Mouse (Mus musculus) bone marrow, adult 2 months (tissue): ENCODE data around the gene Stom. TPM values are rescaled to one million over a fixed set of nuclear protein-coding genes. Genes with fewer than 3 reads are reported as not detected.

Experiments used
- H3K27ac ChIP-seq: fragments of 200-500 bp; 2 replicates; pipeline ENCODE4 v1.5.1; 2012; ENCODE audit warnings: low read depth, mild to moderate bottlenecking, control low read depth, inconsistent platforms, low read length; ENCODE audit not compliant: control insufficient read depth, poor library complexity, insufficient read depth
- H3K4me1 ChIP-seq: fragments of 200-500 bp; 2 replicates; pipeline ENCODE4 v1.6.1; 2011; ENCODE audit warnings: low read length; ENCODE audit not compliant: control insufficient read depth, insufficient read depth
- H3K4me3 ChIP-seq: fragments of 200-500 bp; replicated peaks from 2 replicates; pipeline ENCODE3; 2011; ENCODE audit warnings: mild to moderate bottlenecking, low read depth, low read length, control low read depth; ENCODE audit not compliant: control insufficient read depth
- CTCF ChIP-seq: fragments of 200-500 bp; IDR thresholded peaks from 2 replicates; pipeline ENCODE4 v1.5.1; 2011; ENCODE audit warnings: low read length, control low read depth; ENCODE audit not compliant: control insufficient read depth, insufficient read depth
- POLR2A ChIP-seq: fragments of 200-500 bp; IDR thresholded peaks from 2 replicates; pipeline ENCODE4 v1.6.1; 2011; ENCODE audit warnings: low read depth, mild to moderate bottlenecking, control low read depth, low read length, borderline replicate concordance; ENCODE audit not compliant: control insufficient read depth
- WGBS: fragments of 180-500 bp; shearing (Covaris S2); methylation state at CpG from one replicate; pipeline ENCODE4 v1.1.7; 2018; 5-methylcytosine and 5-hydroxymethylcytosine counted together
- polyA plus RNA-seq: library from polyadenylated mRNA; stranded (reverse); fragments of >200 nt; gene quantifications from 2 replicates; pipeline ENCODE4 v1.2.4, GENCODE M21; 2011; ENCODE audit warnings: low replicate concordance; ENCODE audit not compliant: missing spikeins, insufficient read depth, insufficient read length

Gene Stom
- polyA plus RNA-seq, 1 experiment = 203 TPM

DNA sequence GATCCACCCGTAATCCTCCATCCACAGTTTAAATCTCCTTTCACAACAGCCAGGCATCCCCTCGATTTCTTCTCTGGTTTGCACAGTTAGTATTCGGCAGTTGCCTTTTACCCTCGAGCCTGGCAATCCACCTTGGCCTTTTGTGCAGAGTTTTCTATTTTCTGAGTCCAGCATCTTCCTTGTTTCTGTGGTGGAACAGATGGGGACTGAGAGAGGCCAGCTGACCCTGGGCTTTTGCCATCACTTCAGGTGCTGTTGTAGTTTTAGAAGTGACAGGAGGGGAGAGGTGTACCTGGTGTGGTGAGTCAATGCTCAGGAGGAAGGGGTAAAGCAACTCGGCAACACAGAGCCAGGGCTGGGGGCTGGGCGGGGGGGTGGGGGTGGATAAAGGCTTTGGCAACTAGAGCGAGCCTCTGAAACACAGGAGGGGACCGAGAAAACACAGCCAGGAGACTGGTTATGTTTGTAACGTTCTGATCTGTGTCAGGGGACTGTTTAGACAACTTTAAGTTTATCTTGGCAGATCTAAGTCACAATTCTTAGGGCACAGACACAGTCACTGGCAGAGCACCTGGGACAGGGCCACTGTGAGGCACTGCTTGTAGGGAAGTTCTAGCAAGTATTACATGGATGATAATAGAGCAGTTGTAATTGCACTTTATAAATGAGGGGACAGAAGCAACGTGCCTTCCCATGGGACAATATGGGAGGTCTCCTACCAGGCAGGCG is 8.5 kb downstream of the Stom start:
- Histone ChIP-seq H3K4me3 (peak overlapping the region; percentile 5), H3K4me1 (peaks cover 8% of the 10 kb centered on the region; the same call in 1 of the 2 replicates), H3K27ac (peak overlapping the region; percentile 87)
- WGBS = 29% methylated on average over 11 of the region's 11 CpGs
- TF ChIP-seq POLR2A (no peak), CTCF (no peak)

DNA sequence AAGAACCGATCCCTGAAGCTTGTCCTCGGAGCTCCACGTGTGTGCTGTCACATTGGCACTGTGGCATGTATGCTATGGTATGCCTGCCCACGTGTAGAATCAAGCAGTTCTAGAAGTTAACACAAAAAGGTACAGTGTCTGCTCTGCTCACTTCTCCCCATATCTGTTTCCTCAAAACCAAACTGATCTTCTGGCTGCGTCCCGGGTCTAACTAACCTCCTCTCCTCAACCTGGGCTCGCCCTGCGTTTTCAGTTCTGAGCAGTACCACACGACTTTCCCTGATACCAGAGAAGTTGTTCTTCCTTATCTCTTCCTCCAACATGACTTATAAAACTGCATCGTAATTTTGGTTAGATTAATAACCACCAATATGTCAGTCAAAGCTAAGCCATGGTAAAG is 9.2 kb downstream of the Stom start:
- TF ChIP-seq POLR2A (no peak), CTCF (no peak)
- 7% methylated on average over 10 of the region's 10 CpGs for WGBS
- Histone ChIP-seq H3K4me3 (peak overlapping the region; percentile 30), H3K27ac (peak overlapping the region; percentile 74), H3K4me1 (peaks cover 10% of the 10 kb centered on the region; the same call in 1 of the 2 replicates)

DNA sequence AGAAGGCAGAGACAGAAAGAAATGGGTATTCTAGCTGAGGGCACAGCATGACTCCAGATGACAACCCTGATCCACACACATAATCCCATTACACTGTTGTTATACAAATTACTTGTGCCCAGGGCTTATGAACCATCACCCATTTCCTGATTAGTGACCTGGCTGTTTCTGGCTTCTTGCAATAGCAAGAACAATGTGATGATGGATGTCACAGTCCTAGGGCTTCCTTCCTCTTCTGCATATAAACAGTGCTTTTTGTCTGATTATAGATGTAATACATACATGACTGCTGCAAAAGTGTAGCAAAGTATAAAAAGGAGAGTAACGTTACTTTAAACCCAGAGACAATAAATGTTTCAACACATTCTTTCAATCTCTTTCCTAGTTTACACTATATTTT is 9.8 kb downstream of the Stom start:
- TF ChIP-seq CTCF (no peak), POLR2A (no peak)
- Histone ChIP-seq H3K4me1 (peaks cover 12% of the 10 kb centered on the region), H3K27ac (peak overlapping the region; percentile 13; the same call in 1 of the 2 replicates), H3K4me3 (no peak overlapping the region)
- 20% methylated on average over 1 of the region's 1 CpGs for WGBS

DNA sequence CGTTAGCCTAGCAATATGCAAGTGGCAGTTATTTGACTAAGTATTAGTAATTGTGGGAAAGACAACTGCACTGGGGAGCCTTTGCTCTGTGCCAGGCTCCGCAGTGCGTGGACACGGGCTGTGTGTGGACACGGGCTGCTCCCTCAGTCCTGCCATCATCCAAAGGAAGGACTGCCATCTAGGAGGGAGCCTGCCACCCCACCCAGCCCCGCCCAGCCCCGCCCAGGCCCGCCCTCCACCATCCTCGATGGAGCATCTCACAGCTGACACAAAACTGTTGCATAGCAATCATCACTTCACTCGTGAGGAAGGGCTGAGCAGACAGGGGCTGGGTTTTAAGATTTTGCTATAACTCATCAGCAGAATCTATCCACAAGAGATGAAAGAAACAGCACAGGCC is 10.8 kb downstream of the Stom start:
- H3K4me3 ChIP-seq = no peak overlapping the region

DNA sequence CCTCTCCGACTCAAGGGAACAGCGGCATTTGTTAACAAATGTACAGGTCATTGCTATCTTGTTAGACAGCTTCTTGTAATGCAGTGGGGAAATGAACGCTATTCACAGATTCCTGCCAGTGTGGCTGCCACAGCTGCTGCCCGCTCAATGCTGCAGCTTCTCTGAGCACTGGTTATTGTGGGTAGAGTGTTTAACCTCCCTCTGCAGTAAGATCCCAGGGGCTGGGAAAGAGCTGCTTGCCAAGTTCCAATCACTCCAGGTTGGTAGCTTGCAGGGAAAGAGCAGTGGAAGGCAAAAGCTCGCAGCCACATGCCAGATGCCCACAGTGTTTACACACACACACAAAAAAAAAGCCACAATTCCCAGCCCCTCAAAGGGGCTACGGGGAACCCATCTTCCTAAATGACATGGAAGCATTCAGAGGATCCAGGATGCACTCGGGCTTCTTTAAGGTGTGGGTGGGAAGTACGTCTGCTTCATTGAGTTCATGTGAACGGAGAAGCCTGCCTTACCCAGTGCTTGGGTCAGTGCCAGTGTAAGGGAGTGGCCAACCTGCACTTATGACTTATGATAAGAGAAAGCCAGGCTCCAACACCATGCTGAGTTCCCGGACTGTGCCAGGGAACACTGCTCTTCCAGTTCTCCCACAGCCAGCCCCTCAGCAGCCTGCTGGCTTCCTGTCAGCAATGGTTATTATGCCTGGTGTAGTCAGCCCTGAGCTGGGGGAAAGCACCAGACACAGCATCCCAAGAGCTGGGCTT is 14.2 kb downstream of the Stom start:
- Histone ChIP-seq H3K4me1 (peaks cover 14% of the 10 kb centered on the region), H3K27ac (peak overlapping the region; percentile 78), H3K4me3 (no peak overlapping the region)
- 63% methylated on average over 10 of the region's 10 CpGs for whole genome bisulfite sequencing
- TF ChIP-seq CTCF (no peak), POLR2A (no peak)

More for the DNA sequence above, 10.8 kb downstream of the Stom start:
- 66% methylated on average over 10 of the region's 10 CpGs for WGBS
- TF ChIP-seq CTCF (no peak), POLR2A (no peak)
- peaks cover 12% of the 10 kb centered on the region for H3K4me1 ChIP-seq
- H3K27ac ChIP-seq = peak overlapping the region; percentile 33; the same call in 1 of the 2 replicates

DNA sequence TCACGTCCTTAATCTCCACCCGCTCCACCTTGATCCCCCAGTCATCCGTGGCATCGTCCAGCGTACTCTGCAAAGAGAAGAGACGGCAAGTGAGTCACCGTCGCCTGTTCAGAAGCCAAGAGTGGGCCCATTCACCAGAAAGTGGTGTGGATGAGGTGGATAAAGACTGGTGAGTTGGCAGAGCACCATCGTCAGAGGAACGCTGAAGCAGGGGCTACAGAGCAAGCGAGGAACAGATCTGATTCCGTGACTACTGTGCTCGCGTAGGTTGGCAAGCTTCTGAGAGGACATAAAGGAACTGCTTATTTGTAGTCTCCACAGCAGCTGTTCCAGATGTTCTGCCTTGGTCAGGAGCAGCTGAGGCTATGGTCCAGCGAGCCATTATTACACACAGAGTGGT is 16.4 kb downstream of the Stom start:
- TF ChIP-seq CTCF (no peak), POLR2A (no peak)
- 95% methylated on average over 15 of the region's 15 CpGs for WGBS

DNA sequence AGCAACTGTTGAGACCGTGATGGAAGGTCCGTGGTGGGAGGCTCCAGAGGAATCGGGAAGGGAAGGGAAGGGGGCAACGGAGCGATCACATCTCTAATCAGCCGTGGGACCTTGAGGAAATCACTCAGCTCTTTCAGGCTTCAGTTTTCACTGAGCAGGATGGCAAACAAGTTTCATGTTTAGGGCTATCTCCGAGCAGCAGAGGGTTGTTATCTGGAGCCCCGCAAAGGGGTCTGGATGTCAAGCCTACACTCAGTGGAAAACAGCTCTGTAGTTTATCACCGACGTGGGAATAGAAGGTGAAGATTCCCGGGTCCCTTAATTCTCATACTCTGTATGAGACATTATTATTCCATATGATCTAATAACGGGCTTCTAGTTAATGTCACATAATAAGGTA is 18.4 kb downstream of the Stom start:
- peak overlapping the region; percentile 39; the same call in 1 of the 2 replicates for H3K27ac ChIP-seq
- peaks cover 7% of the 10 kb centered on the region for H3K4me1 ChIP-seq
- 72% methylated on average over 12 of the region's 12 CpGs for WGBS
- TF ChIP-seq CTCF (no peak), POLR2A (no peak)
- H3K4me3 ChIP-seq = no peak overlapping the region

More for the DNA sequence above, 16.4 kb downstream of the Stom start:
- Histone ChIP-seq H3K27ac (no peak overlapping the region), H3K4me1 (peaks cover 11% of the 10 kb centered on the region), H3K4me3 (no peak overlapping the region)

DNA sequence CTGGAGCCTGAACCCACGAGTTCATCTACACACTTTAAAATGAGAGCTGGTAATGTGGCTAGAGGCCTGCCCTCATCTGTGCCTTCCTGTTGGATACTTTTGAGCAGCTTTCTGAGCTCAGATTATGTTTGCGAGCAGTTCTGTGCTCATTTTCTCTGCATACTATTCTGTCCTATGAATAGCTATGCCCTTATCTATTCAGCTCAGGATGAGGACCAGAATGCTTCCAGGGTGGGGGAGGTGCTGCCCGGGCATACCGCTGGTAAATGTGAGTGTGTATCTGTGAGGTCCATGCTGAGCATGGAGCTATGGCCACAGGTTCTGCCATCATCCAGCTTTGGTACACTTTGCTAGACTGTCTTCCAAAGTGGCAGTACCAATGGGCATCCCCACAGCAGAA is 19.2 kb downstream of the Stom start:
- TF ChIP-seq CTCF (no peak), POLR2A (no peak)
- no peak overlapping the region for H3K27ac ChIP-seq
- peaks cover 4% of the 10 kb centered on the region for H3K4me1 ChIP-seq
- 62% methylated on average over 4 of the region's 4 CpGs for WGBS
- H3K4me3 ChIP-seq = no peak overlapping the region
